Mouse (Mus musculus) common myeloid progenitor, adult 5-6 weeks (primary cell): ENCODE measurements around the gene Strbp. TPM values are rescaled to one million over a fixed set of nuclear protein-coding genes. Genes with fewer than 3 reads are reported as not detected.

Experiments used
- ATAC-seq: replicated peaks from 2 replicates; pipeline ENCODE4 v1.8.0; 2016; ENCODE audit warnings: low read depth, mild to moderate bottlenecking, moderate TSS enrichment, inconsistent platforms; ENCODE audit not compliant: poor library complexity, severe bottlenecking
- total RNA-seq: library from RNA; stranded (forward); fragments of 200-1000, 187-1606 nt; gene quantifications from 2 replicates; pipeline ENCODE4 v1.2.3, GENCODE M21; 2017

Strbp gene
- total RNA-seq: 77.1 and 78.9 TPM in 2 replicates

DNA sequence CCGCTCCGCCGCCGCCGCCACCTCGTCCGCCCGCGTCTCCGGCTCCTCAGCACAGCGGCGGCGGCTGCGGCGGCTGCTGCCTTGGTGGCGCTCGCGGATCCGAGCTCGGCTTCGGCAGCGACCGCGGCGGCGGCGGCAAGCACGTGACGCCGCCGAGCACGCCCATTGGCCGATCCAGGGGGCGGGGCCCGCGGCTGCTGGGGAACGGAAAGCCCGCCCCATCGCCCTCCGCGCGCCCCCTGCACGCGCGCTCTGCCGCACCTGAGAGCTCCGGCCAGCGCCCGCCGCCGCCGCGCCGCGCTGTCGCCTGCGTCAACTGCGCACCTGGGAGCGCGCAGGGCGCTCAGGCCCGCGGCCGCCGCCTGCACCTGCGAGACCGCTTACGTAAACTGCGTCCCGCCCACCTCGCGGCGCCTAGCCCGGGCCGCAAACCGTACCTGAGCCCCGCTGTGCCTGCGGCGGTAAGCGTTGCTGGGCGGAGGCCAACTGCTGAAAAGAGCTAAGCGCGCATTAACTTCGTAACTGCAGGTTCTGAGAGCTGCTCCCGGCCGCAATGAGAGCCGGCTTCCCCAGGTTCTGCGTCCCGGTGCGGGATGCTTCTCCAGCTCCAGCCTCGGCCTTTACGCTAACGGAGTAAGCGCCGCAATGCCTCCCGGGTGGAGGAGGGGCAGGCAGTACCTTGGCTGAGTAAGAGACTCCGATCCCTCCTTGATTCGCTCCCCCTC is at the start of gene Strbp:
Gene Strbp (minus strand): TSS at position 630 of the 725 bp plus-strand sequence.
- ATAC-seq: peak; percentile 73

DNA sequence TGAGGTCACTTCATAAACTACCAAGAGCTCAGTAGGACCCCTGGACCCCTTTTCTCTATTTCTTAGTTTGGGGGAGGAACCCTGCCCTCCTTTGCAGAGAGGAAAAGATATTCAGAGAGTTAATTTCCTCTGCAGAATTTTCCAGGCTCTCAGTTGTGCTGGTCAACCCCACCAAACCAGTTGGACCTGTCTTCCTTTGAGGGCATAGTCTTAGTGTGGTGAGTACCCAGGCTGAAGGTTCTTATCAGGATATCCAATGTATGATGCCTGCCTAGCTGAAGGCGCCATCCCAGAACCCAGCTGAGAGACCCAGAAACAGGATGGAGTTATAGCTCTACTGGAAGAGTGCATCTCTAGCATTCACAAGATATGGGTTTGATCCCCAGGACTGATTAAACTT is 47.5 kb upstream of the Strbp start:
- ATAC-seq: no peak

DNA sequence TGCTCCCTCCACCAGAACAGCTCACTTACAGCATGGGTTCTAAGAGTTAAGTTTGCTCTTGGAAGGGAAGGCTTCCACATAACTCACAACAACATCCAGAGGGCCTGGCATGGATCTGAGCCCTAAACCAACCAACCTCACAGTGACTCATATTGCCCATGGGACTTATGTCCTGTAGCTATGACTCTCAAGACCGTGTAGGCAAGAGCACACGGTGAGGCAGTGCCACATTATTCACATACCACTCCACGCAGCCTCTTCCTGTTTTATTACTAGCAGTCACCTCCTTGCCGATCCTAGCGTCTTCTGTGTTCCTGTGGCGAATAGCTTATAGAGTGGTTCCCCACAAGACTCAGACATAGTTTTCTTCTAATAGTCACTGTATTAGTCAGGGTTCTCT is 45.7 kb upstream of the Strbp start:
- ATAC-seq: peak; percentile 63

DNA sequence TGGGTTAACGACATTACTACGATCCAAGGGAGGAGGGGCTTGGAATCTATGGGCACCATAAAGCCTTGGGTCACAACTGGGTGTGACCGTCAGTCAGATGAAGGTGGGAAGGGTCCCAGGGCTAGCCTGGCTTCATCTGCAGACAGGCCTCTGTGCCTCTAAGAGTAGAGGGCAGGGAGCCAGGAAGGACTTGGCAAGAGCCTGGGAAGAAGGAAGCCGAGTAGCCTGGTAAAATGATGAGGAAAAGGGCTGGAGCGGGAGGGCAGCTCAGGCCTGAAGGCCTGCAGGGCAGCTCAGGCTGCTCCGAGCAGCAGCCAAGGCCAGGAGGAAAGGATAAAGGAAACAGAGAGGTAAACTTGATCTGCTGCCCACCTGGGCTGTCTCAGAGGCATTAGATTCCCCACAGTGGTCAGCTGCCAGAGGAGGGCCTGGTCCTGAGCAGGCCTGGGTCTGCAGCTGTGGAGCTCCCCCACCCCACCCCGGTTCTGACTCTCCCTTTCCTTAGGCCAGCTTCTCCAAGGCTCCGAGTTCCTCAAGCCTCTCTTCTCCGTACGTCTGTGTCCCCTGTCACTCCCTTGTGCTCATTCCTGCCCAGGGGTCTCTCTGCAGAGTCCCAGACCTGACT is 44.9 kb upstream of the Strbp start:
- ATAC-seq: no peak

DNA sequence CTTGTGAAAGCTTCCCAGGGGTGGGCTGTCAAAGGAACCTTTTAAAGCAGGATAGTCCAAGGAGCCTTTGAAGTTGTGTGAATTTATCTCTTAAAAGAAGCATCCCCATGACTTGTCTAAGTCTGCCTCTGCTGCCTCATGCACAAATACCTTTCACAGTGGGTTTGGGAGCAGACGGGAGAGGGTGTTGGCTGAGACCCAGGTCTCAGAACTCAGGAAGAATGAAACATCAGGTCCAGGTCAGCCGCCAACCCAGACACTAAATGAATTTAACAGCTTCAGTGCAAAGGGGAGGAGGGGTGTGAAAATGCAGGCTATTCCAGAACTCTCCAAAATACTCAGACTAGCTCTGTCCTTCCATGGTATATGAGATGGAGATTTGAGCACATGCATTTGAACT is 44.2 kb upstream of the Strbp start:
- ATAC-seq: no peak

DNA sequence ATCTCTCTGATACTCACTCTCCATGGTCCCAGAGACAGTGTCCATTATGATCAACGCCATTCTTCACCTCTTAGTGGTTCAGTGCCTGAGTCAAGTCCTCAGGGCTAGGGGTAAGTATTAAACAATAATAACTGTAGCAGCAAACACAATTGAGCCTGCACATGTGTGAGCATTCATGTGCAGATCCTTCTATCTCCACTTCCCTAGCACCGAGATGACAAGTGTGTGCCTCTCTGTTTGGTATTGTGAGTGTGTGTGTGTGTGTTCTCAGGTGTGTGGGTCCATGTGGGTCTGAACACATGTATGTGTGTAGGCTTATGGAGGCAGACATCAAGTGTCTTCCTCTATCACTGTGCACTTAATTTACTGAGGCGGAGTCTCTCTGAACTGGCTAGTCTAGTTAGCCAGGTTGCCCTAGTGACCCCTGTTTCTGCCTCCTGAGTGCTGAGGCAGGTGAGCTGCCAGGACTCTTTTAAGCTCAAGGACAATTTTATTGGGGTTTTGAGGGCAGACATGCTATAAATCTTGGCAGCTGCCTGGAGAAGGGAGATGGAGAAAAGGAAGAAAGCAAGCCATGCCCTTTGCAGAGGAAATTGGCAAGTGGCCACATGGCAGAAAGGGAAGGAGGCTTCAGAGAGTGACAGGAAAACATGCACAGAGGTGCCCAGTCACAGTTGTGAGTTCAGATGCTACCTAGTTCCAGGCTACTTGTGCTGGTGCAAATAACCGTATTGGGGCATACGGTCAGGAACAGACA is 42.8 kb upstream of the Strbp start:
- ATAC-seq: no peak

DNA sequence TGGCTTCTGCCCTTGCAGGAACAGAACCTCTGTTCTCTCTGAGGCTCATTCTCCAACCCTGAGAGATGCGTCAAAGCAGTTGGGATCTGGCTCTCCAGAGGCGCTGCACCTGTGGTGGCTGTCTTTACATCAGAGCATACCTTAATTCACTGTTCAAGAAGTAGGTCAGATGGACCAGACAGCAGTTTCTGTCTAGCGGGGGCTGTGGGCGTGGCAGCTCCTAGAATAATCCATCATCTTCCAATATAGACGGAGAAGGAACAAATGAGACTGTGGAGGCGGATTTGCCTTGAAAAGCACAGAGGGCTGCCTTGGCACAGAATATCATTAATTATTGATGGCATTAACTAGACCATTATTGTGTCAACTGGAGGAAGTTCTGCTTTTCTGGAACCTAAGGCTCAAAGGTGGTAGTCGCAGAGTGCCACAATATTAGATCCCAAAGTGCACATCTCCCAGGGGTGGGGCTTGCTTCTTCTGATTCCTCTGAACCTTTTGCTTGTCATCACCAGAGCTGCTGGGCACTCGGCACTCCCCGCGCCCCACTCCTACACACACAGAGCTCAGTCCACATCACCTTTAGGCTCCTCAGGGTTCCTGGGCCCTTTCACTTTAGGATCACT is 41.2 kb upstream of the Strbp start:
- no peak for ATAC-seq

DNA sequence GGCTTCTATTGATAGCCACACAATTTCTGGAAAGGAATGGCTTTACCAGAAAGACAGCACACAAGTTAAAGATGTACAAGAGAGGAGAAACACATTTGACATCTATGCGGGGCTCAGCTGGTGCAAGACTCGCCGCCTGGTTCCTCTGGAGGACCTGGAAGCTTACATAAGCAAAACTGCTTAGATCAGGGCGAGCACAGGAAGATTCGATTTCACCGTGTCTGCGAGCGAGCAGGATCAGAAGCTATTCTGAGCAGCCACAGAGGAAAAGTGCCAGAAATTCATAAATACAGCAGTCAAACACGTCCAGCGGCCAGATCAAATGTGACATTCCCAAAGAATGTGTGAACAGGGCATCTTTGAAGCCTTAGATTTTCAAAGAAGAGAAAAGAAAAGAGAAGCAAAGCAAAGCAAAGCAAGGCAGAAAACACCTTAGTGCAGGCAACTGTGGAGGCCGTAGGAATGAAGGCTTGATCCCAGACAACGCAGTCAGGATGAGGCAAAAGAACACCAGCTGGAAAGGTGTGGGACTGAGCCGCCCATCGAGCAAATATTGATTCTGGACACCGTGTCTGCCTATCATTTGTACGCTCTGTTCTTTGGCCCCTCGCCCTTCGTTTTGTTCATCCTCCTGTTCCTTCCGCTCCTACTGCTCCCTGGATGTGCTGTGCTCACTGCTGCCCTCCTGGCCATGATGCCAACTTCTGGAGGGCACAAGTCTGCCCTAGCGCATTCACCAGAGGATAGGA is 38.3 kb upstream of the Strbp start:
- ATAC-seq: no peak

DNA sequence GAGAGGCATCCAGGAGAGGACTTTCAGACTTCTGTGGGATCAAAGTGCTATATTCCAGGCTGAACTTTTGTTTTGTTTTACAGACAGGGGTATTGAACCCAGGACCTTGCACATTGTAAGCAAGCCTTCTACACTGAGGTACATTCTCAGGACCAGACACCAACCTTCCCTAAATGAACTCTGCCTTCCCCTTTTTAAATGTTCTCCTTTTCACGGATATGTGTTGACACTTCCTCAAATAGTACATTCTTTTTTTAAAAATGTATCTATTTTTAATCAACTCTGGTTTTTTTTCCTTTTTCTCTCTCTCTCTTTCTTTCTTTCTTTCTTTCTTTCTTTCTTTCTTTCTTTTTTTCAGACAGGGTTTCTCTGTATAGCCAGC is 32.1 kb upstream of the Strbp start:
- peak; percentile 74 for ATAC-seq

DNA sequence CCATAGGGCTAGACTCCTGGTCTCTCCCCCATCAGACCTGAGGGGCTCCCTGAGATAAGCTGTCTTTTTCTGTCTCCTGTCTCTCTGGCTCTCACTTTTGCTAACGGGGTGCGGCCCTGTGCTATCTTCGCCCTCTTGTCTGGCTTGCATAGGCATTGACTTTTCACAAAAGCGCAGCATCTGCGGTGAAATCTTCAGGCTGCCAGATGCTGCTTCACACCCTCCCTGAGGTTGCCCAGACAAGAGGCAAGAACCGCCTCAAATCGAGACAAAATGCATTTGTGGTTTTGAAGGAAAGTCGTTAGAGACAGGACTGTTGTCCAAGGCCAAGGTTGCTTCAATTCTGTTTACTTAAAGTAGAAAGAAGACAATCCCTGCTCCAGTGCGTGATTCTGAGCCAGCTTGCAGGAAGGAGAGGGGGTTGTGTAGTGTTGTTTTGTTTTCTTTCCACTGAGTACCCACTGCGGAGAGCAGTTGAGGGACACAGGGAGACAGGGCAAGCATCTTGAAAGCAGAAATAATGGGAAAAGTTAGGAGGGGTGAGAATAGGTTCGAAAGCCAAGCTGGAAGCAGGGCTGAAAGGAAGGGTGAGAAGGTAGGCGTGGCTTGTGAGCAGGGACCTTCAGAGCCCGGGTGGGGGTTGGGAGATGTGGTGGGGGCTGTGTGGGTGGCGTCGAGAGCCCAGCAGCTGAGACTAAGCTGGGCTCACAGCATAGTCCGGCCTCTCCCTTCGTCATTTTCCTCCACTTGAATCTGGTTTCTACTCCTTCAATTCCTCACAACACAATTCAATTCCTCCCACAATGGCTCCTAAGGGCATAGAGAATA is 31.5 kb upstream of the Strbp start:
- peak; percentile 22; the same call in 1 of the 2 replicates for ATAC-seq

DNA sequence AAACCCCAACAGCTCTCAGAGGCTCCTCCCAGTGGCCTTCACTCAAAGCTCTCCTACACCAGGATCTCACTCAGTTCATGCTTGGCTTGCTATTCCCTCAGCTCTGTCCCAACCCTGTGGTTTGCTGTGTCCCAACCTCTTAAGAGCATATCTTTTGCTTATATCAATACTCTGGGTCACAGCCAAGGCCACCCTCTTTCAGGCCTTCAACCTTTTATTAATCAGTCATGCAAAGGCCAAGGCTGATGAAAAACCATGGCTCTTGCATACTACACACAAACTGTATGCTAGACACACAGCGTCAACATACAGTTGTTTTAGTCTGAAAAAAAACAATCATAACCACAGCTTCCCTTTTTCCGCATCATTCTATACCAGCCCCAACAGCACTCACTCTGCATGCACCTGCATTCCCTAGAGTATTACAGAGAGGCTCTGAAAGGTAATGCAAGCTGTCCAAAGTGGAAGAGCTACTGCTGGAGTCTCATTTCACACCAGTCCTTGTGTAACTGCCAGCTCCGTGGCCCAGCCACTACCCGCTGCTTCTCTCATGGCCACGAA is 27.7 kb upstream of the Strbp start:
- peak; percentile 77 for ATAC-seq

DNA sequence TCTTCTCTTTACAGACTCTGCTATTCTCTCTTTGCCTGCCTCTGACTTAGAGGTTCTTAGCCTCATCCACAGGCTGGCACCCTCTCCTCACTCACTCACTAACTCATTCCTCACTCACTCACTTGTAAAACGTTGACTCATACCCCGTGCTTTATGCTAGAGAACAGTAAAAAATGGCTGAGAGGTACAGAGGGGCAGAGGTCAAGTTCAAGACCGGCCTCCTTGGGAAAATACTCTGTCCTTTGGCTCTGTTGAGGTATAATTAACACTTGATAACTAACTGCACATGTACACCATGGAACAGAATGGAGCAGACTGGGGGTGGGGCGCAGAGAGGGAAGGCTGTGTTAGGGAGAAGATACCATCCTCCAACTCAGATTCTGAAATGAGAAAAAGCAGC is 20.6 kb upstream of the Strbp start:
- ATAC-seq: no peak

DNA sequence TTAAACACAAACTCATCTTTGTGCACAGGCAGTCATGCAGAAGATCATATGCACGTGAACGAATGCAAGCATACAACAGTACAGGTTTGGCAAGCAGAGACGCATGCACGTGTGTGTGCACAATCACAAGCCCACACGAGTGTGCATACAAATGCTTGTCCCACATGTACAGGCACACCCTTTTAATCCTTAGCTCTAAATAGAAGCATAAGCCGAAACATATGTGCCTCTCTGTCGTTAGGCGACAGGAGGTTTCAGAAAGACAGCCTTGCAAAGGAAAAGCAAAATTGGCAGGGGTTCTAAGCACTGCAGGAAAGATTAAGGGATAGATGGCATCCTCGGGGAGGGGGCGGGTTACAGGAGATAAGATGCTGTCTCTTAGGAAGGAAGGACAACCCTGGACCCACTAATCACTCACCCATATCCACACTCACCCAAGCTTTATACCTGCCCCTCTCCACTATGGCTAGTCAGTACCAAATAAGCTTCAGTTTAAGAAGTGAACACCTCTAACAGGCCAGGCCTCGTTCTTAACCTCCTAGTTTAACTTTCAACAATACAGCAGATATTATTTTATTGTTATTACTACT is 19.9 kb upstream of the Strbp start:
- no peak for ATAC-seq

DNA sequence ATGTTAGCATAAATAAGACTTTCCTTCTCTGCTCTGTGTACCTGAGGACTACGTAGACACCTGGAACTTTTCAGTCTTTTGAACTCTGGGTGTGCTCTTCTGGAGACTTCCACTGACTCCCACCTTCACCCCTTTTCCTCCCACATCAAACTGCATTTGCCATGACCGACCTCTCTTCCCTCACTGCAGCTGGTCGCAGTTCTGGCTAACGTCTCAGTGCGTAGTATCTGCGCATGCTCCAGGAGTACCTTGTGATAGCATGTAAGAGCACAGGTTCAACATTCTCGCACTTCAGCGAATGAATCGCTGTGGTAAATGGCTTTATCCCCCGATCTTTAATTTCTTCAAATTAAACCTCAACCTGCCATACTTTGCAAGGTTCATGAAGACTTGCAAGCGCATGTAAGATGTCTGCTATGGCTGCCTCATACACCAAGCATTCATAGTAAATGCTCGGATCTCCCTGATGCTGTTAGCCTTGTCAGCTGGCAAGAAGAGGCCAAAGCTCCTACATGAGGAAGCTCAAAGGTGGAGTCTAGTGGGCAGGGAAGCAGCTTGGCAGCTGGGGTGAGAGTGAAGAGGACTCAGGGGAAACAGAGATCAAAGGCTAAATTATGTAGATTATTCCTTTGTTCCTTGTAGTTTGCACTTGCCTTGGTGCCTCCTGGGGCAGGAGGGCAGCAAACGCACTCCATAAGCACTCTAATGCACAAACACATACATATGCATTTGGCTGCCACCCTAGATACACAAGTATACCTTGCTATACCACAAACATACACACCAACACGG is 19.2 kb upstream of the Strbp start:
- no peak for ATAC-seq

DNA sequence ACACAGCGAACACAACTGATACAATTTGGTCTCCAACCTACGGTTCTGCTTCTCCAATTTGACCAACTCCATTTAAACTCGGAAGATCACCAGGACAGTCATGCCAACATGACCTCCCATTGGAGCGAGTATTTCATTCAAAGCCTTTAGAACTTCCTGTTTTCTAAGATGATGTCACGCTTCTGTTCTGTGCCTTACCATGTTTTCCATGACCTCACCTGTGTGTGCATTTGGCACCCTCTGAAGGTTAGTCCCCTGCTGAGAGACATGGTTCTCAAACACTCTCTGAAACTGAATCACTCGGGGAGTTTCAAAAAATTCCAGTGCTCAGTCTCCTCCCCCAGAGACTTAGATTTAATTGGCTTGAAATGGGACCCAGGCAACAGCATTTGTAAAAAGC is 12.6 kb upstream of the Strbp start:
- ATAC-seq: 0 out of 2 replicates have a peak, but pooled peaks have one; percentile 18

DNA sequence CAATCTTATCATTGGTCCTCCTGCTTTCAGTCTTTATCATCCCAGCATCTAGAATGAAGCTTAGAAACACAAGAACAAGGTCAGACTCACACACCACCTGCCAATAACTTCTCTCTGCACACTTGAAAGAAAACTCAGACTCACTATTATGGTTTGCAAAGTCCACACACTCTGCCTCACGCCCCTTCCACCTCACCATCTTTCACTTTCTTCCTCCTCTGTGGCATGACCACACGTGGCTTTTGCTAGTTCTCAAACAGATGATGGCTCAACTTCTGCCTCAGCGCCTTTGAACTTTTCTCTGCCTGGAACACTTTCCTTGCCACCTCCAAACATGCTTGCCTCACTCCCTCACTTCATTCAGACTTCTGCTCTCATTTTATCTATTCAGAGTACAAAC is 11.7 kb upstream of the Strbp start:
- 0 out of 2 replicates have a peak, but pooled peaks have one; percentile 29 for ATAC-seq

DNA sequence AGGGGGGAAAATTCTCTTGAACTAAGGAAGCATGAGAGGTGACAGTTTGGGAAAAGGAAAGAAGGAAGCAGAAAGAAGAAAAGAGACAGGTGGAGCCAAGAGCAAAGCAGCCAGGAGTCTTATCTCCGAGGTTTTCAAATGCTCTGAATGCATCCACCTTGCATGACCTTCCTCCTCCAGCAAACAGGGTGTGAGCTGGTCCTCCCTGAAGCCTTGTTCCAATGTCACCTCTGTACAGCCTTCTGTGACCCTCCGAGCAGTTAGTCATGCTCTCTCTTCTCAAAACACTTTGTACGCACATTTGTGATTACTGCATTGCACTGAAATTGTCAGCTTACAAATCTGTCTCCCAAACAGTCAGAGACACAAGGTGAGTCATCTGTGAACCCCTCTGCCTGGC is 9.4 kb upstream of the Strbp start:
- ATAC-seq: no peak

DNA sequence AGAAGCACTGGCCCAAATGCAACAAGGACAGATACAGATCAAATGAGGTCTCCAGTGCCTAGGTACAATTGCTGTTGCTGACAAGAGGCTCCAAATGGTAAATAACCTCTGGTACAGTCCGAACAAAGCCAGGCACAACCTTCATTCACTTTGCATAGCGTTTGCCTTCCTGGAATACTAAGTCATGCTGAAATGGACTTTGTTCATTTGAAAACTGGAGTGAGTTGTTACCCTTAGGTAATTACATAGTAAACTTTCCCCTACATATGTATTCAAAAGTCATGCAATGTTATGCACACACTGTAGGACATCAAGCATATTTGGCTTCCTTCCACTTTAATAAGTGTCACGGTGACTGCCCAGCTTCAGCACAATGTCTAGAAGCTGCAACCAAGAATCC is 5.2 kb upstream of the Strbp start:
- ATAC-seq: no peak
